Mouse (Mus musculus): Measurements from ENCODE around the gene Ranbp17. TPM values are rescaled to one million over a fixed set of nuclear protein-coding genes. Genes with fewer than 3 reads are reported as not detected.

Ranbp17 gene
- total and polyA plus RNA-seq, 3 experiments: 0.21 to 0.34 (median 0.34) TPM

DNA sequence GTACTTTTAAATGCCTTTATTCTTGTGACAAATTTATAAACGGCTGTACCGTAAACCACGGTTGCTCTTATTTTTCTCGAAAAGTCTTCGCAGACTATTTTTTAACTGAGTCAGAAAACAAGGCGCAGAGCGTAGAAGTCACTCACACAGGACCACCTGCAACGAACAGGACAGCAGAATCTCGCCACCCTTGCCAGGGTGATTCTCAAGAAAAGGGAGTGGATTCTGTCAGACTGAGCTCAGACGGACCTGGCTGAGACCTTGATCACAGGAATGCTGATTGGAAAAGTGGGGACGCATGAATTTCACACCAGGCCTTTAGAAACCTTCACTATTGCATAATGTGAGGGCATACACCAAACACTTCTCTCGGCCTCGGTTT, 316.4 kb downstream of the Ranbp17 start:
- H3K4me1 ChIP-seq (ENCODE audit: control insufficient read depth, insufficient read depth, low read length): no peaks in the 10 kb centered on the region
- TF ChIP-seq POLR2A (IDR thresholded peaks at IDR 0.05; ENCODE audit: insufficient read depth, low read depth, low read length) (no peak), CTCF (IDR thresholded peaks at IDR 0.05) (no peak), EP300 (IDR thresholded peaks at IDR 0.05; ENCODE audit: insufficient read depth, low read depth, low read length) (no peak)
- 49% methylated on average over 13 of the region's 13 CpGs for WGBS
- H3K36me3 ChIP-seq (ENCODE audit: control insufficient read depth, insufficient read depth, low read length): no peaks in the 10 kb centered on the region
- H3K9ac ChIP-seq (ENCODE audit: low read depth, low read length): no peak overlapping the region
- H3K27me3 ChIP-seq (ENCODE audit: control insufficient read depth, insufficient read depth, low read length): peaks cover 46% of the 10 kb centered on the region
- no peaks in the 10 kb centered on the region for H3K79me2 ChIP-seq (replicated peaks; ENCODE audit: control insufficient read depth, insufficient read depth, low read length)
- no peak overlapping the region for H3K4me3 ChIP-seq
- DNase-seq: no peak
- H3K27ac ChIP-seq: no peak overlapping the region
- intact Hi-C loops (cut with DNase I): no loop called here

DNA sequence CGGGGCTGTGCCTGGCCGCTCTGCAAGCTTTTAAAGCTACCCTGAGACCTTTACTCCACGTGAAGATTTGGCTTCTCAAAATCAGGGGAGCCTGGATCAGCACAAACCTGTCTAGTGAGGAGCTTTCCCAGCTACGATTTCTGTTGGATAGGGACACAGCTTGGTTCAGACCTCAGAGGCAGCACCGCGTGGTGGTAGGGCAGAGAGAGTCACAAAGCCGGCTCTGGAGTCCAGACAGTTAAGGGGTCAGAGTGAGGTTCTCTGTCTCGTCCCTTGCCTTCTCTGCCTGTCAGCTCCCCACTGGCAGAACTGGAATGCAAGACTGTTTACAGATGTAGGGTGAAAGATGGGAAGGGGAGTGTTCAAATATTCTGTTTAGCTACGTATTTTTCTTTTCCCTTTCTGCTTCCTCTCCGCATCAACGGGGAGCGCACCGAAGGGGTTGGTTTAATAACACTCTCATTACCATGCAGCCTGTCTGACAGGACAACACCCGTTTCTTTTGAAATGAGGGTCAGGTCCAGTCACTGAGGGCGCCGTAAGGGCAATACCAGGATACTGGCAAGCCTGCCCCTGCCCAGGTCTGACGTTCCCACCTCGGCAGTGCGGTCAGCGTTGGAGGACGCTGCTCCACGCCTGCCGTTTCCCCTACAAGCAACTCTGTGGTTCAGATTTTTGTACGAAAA, 317.0 kb downstream of the Ranbp17 start:
- Histone ChIP-seq H3K36me3 (ENCODE audit: control insufficient read depth, insufficient read depth, low read length) (no peaks in the 10 kb centered on the region), H3K27me3 (ENCODE audit: control insufficient read depth, insufficient read depth, low read length) (peaks cover 42% of the 10 kb centered on the region), H3K27ac (no peak overlapping the region), H3K79me2 (replicated peaks; ENCODE audit: control insufficient read depth, insufficient read depth, low read length) (no peaks in the 10 kb centered on the region), H3K9ac (ENCODE audit: low read depth, low read length) (no peak overlapping the region), H3K4me1 (ENCODE audit: control insufficient read depth, insufficient read depth, low read length) (no peaks in the 10 kb centered on the region), H3K4me3 (no peak overlapping the region)
- WGBS: 17% methylated on average over 24 of the region's 24 CpGs
- no peak for DNase-seq
- TF ChIP-seq EP300 (IDR thresholded peaks at IDR 0.05; ENCODE audit: insufficient read depth, low read depth, low read length) (no peak), CTCF (IDR thresholded peaks at IDR 0.05) (no peak), POLR2A (IDR thresholded peaks at IDR 0.05; ENCODE audit: insufficient read depth, low read depth, low read length) (no peak)
- intact Hi-C loops (cut with DNase I): no loop called here

DNA sequence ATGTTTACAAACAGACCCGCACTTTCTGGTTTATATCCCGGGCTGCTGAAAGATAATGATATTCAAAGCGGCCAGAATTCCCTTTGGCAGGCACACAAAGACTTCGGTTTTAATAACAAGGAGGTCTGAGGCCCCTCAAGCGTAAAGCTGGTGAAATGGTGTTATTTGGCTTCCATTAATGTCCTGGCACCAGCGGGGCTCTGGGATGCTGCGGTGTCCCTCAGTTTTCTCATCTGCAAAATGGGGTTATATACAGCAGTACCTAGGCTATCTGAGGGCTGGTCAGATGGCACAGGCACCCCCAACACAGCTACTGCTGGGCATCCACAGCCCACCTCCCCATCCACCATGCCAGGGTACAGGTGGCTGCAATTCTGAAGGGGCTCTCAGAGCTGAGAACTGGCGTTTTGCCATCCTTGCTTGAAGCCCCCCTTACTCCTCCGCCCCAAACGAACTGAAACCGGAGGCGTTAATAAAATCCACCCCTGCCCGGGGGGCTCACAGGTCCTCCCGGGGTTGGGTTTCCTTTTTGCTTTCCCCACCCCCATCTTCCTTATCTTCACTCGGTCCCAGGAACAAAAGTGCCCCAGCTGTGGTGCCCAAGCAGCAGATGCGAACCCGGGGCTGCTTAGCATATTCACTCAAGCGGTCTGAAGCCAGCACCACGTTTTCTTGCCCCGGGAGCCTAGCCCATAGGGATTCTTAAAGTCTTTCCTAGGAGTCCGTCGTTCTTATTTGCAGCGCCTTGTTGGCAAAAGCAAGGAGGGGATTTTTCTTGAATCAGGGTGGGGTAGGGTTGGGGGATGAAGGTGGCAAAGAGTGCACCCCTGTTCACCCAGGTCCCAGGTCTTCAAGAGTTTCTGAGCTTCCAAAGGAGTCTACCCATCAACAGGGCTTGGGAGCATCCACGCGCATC, 317.8 kb downstream of the Ranbp17 start:
- DNase-seq: no peak
- no peak overlapping the region for H3K4me3 ChIP-seq
- no peaks in the 10 kb centered on the region for H3K36me3 ChIP-seq (ENCODE audit: control insufficient read depth, insufficient read depth, low read length)
- H3K4me1 ChIP-seq (ENCODE audit: control insufficient read depth, insufficient read depth, low read length): no peaks in the 10 kb centered on the region
- intact Hi-C loops (cut with DNase I): no loop called here
- no peak overlapping the region for H3K27ac ChIP-seq
- H3K79me2 ChIP-seq (replicated peaks; ENCODE audit: control insufficient read depth, insufficient read depth, low read length): no peaks in the 10 kb centered on the region
- H3K9ac ChIP-seq (ENCODE audit: low read depth, low read length): no peak overlapping the region
- TF ChIP-seq CTCF (IDR thresholded peaks at IDR 0.05) (no peak), POLR2A (IDR thresholded peaks at IDR 0.05; ENCODE audit: insufficient read depth, low read depth, low read length) (no peak), EP300 (IDR thresholded peaks at IDR 0.05; ENCODE audit: insufficient read depth, low read depth, low read length) (no peak)
- peaks cover 35% of the 10 kb centered on the region for H3K27me3 ChIP-seq (ENCODE audit: control insufficient read depth, insufficient read depth, low read length)
- 9% methylated on average over 25 of the region's 25 CpGs for WGBS

DNA sequence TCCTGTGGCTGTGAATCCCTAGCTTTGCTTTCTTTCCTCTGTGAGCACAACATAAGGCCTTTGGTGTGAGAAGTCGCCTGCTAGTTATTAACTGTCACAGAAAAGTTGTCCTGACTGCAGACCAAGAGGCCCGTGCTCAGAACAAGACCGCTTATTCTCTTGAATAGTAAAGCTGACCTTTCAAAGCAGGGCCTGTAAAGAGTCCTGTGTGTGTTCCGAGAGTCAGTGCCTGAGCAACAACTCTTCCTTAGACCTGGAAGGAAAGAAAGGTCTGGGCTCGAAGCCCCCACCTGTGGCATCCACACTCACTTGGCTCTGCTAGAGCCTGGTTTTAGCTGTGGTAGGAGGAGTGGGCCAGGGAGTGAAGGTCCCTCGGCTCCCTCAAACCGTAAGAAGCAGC, 318.5 kb downstream of the Ranbp17 start:
- intact Hi-C loops (cut with DNase I): no loop called here
- Histone ChIP-seq H3K27ac (no peak overlapping the region), H3K79me2 (replicated peaks; ENCODE audit: control insufficient read depth, insufficient read depth, low read length) (no peaks in the 10 kb centered on the region), H3K9ac (ENCODE audit: low read depth, low read length) (no peak overlapping the region), H3K36me3 (ENCODE audit: control insufficient read depth, insufficient read depth, low read length) (no peaks in the 10 kb centered on the region), H3K4me3 (no peak overlapping the region), H3K27me3 (ENCODE audit: control insufficient read depth, insufficient read depth, low read length) (peaks cover 30% of the 10 kb centered on the region), H3K4me1 (ENCODE audit: control insufficient read depth, insufficient read depth, low read length) (no peaks in the 10 kb centered on the region)
- 46% methylated on average over 7 of the region's 7 CpGs for WGBS
- TF ChIP-seq CTCF (IDR thresholded peaks at IDR 0.05) (no peak), POLR2A (IDR thresholded peaks at IDR 0.05; ENCODE audit: insufficient read depth, low read depth, low read length) (no peak), EP300 (IDR thresholded peaks at IDR 0.05; ENCODE audit: insufficient read depth, low read depth, low read length) (no peak)
- no peak for DNase-seq

DNA sequence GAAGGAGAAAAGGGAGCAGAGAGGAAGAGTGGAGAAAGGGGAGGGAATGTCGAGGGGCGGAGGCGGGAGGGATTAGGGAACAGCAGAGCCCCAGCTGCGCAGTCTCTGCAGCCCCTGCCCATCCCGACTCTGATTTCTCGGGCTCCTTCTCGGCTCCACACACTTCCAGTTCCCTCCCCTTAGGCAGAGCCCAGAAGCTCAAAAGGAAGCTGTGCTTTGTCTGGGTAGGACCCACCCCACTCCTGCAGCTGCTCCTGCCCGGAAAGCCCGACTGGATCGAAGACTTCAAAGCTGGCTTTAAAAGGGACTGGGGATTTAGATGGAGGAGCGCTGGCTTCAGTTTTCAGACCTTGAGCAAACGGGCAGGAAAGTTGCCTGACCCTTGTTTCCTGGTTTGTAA, 319.9 kb downstream of the Ranbp17 start:
- DNase-seq: no peak
- Histone ChIP-seq H3K27me3 (ENCODE audit: control insufficient read depth, insufficient read depth, low read length) (peaks cover 25% of the 10 kb centered on the region), H3K36me3 (ENCODE audit: control insufficient read depth, insufficient read depth, low read length) (no peaks in the 10 kb centered on the region), H3K4me1 (ENCODE audit: control insufficient read depth, insufficient read depth, low read length) (no peaks in the 10 kb centered on the region), H3K9ac (ENCODE audit: low read depth, low read length) (no peak overlapping the region), H3K4me3 (no peak overlapping the region), H3K79me2 (replicated peaks; ENCODE audit: control insufficient read depth, insufficient read depth, low read length) (no peaks in the 10 kb centered on the region), H3K27ac (no peak overlapping the region)
- intact Hi-C loops (cut with DNase I): no loop called here
- TF ChIP-seq POLR2A (IDR thresholded peaks at IDR 0.05; ENCODE audit: insufficient read depth, low read depth, low read length) (no peak), CTCF (IDR thresholded peaks at IDR 0.05) (no peak), EP300 (IDR thresholded peaks at IDR 0.05; ENCODE audit: insufficient read depth, low read depth, low read length) (no peak)
- WGBS: 5% methylated on average over 12 of the region's 12 CpGs

DNA sequence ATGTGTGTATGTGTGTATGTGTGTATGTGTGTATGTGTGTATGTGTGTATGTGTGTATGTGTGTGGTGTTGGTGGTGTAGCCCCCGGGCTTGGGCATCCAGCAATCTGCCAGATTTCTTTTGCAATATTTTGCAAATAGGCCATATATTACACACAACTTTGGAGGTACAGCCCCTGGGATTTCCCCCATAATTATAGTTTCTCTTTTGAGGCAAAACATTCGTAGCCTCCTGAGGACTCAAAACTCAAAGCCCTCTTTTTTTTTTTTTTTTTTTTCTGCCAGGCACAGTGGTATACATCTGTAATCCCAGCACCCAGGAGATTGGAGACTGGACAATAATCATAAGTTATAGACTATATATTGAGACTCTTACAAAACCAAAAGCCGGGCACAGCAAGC, 331.7 kb downstream of the Ranbp17 start:
- no peaks in the 10 kb centered on the region for H3K79me2 ChIP-seq (replicated peaks; ENCODE audit: control insufficient read depth, insufficient read depth, low read length)
- H3K27ac ChIP-seq: no peak overlapping the region
- TF ChIP-seq POLR2A (IDR thresholded peaks at IDR 0.05; ENCODE audit: insufficient read depth, low read depth, low read length): no peak
- TF ChIP-seq EP300 (IDR thresholded peaks at IDR 0.05; ENCODE audit: insufficient read depth, low read depth, low read length): no peak
- no peak overlapping the region for H3K9ac ChIP-seq (ENCODE audit: low read depth, low read length)
- WGBS: 94% methylated on average over 3 of the region's 3 CpGs
- intact Hi-C loops (cut with DNase I): no loop called here
- no peak for DNase-seq
- H3K36me3 ChIP-seq (ENCODE audit: control insufficient read depth, insufficient read depth, low read length): no peaks in the 10 kb centered on the region
- H3K27me3 ChIP-seq (ENCODE audit: control insufficient read depth, insufficient read depth, low read length): peaks cover 3% of the 10 kb centered on the region; the same call in 1 of the 2 replicates
- no peak overlapping the region for H3K4me3 ChIP-seq
- H3K4me1 ChIP-seq (ENCODE audit: control insufficient read depth, insufficient read depth, low read length): no peaks in the 10 kb centered on the region

Measured in heart, adult 2 months (tissue).